Mouse (Mus musculus) neural tube, embryonic 10.5 days (tissue): ENCODE data around the gene Bend3.
"Not testable (repeated sequence)": the region's sequence is repeated elsewhere in the genome, so short reads cannot be mapped to it uniquely, and the experiment has no call there.

Experiments used
- DNase-seq: peaks from one replicate; pipeline ENCODE4 v3.0.0-alpha.2; 2017; ENCODE audit warnings: low spot score; ENCODE audit errors: extremely low spot score

Bend3 gene

DNA sequence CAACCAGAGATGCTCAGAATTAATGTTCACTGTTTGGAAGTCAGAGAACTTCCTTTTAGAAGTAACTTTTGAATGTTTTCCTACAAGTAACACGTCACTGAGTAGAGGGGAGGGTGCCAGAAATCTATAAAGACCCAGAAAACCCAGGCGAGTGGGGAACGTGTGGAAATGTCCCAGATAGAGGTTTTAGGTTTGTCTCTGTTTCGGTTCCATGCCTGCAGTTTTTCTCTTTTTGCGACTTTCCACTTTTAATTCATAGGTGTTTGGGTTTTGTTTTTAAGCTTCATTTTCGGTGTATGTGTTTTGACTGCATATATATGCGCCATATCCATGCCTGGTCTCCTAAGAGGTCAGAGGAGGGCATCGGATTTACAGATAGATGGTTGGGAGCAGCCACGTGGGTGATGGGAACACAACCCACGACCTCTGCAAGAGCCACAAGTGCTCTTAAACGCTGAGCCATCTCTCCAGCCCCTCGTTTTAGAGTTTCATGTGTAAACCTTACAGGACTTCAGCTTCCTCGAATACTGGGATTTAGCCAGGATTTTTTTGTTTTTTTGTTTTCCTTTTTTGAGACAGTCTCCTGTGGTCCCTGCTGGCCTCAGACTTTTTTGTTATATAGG lies 1.7 kb downstream of the Bend3 start:
- DNase-seq: no peak

DNA sequence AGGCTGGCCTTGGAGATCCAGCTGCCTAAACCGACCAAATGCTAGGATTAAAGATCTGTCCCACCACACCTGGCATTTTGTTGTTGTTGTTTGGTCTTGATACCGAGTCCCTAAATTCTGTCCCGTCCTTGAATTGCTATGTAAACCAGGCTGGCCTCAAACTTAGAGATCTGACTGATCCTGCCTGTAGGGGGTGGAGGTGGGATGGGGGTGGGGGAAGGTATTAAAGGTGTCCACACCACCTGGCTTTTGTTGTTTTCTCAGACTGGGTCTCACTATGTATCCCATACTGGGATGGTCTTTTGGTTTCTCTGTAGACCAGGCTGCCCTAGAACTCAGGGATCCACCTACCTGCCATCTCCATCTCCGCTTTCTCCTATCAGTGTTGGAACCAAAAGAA lies 2.5 kb downstream of the Bend3 start:
- DNase-seq: no peak

DNA sequence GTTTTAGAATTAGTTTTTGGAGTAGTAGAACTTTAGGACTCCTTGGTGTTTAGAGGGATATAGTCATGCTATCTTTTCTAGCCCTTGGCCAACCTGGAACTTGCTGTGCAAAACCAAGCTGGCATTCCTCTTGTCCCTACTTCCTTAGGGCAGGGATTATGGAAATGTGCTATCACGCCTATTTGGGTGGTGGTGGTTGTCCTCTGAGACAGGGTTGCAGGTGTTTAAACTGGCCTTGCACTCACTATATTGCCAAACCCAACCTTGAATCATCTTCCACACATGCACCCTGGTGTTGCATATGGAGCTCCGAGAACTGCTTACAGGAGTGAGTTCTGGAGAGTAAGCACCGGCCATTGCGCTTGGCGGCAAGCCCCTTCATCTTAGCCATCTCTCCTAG lies 3.4 kb downstream of the Bend3 start:
- DNase-seq: no peak

DNA sequence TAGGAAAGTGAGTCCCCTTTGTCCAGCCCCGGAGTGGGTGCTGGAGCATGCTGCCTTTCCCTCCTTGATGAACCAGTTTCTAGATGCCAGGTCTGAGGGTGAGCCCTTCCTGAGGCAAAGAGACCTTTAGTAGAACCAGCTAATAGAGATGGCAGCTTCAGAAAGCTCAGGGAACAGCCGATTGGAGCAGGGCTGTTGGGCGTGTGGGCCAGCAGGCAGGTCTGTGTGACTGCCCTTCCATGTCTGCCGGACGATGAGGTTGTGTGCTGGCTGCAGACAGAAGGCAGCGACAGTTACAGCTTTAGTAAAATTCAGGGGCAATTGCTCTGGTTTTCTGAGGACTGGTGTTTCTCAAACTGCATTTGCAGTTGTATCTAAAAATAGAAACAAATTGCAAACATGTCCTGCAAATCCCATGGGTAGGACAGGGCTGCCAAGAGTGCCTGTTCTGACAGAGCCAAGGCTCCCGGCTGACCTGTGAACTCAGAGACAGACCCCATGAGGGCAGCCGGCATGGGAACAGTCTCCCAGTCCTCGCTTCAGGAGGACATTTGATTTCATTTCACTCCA lies 4.9 kb downstream of the Bend3 start:
- no peak for DNase-seq

DNA sequence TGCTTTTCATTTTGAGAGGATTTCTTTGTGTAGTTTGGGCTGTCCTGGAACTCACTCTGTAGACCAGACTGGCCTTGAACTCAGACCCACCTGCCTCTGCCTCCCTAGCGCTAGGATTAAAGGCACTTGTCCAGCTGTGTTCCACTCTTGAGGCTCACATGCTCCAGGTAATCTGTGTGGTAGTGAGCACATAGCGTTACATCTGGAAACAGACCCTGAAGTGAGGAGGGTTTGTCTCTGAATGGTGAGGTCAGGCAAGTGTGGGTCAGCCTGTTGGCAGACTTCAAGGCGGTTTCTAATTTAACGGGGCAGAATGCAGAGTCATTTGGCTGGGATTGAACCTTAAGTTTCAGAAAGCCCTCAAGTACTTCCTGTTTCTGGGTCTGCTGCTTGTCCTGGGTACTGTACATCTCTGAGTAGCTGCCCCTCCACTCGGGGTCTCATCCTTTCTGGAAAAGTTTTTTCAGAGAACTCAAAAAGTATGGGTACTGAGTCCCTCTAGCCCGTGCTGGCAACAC lies 7.2 kb downstream of the Bend3 start:
- no peak for DNase-seq

DNA sequence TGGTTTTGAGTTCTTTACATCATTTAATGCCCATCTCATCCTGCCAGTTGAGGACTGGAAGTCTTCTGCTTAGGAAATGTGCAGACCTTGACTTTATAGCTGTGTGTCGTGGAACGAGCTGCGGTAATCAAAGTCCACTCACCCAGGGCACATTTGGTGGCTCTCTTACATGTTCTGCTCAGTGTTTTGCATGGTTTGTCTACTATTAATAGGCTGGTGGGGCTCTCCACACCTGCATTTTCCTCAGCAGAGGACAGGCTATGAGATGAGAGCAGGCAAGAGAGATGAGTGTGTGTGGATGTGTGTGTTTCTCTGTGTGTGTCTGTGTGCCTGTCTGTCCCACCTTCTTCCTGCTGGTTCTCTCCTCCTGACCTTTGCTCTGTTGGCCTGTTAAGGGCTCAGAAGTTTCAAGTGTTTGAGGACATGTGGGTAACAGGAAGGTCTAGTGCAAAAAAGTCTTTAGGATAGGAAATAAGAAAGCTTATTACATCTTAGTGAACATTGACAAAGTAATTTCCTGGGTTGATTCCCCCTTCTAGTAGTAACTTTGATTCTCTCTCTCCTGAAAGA lies 8.9 kb downstream of the Bend3 start:
- no peak for DNase-seq

DNA sequence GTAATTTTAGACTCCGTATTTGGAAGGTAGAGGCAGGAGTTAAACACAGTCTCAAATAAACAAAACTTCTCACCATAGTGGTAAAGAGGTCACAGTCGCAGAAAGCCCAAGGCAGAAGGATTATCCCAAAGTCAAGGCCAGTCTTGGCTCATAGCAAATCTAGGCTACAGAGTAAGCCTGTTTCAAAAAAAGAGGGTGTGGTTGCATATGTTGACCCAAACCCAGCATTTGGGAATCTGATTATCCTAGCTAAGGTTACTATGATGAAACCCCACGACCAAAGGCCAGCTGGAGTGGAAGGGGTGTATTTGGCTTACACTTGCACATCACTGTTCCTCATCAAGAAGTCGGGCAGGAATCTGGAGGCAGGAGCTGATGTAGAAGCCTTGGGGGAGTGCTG lies 9.6 kb downstream of the Bend3 start:
- no peak for DNase-seq

DNA sequence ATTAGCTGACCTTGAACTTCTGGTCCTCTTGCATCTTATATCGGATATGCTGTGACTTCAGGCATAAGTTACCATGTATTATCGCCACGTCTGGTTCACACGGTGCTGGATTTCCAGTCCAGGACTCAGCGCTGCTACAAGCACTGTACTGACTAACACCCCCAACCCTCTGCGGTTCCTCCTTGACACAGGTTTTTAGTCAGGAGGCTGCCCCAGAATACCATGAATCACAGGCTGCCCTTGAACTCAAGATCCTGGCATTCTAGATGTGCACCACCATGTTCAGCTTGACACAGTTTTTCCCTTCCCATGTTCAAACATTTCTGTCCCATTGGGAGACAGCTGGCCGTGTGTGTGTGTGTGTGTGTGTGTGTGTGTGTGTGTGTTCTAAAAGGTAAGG lies 10.5 kb downstream of the Bend3 start:
- DNase-seq: no peak

DNA sequence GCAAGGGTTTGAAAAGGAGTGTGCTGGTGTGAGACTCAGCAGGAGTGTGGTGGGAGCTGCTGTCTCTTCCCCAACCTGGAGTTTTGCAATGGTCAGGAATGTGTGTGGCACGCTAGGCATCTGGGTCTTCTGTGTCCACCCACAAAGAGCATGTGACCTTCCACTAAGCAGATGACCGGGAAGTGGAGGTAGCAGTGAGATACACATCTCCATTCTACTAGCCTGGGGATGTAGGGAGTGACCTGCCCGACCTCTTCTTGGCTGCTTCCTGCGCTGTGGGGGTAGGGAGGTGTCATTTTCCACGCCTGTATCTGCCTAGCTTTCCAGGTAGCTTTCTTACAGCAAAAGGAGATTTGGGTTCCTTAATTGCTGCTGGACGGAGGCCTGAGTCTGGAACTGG lies 10.9 kb downstream of the Bend3 start:
- DNase-seq: no peak

DNA sequence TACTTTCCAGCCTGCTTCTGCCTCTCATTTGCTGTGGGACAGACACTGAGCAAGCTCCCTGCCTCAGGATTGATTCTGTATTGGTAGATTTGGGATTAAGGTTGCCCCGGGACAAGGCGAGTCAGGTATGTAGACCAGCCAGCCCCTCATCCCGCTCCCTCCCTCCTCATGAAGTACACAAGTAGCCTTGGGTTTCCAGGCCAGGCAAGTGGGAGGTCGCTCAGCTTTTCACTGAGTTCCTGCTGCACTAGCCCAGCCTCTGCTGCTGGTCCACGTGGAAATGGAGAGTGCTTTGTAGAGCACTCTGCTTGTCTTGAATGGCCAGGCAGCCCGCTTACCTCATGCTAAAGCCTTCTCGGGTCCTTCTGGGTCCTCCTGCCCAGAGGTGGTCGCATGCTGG lies 11.4 kb downstream of the Bend3 start:
- DNase-seq: no peak

DNA sequence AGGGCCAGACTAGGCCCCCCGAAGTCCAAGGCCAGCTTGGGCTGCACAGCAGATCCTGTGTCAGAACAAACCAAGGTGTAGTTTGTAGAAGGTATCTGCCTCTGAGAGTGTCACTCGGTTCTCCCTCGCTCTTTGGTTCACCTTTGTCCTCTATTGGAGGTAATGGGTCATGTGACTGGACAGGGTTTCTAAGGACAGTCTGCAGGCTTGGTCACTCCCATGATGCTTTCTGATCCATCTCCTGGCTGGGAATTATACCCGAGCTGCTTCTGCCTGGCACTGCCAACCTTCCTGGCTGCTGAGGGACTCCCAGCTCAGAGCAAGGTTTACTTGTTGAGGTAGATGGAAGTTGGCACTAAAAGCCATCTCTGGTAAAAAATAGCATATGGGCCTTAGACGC lies 12.2 kb downstream of the Bend3 start:
- no peak for DNase-seq

DNA sequence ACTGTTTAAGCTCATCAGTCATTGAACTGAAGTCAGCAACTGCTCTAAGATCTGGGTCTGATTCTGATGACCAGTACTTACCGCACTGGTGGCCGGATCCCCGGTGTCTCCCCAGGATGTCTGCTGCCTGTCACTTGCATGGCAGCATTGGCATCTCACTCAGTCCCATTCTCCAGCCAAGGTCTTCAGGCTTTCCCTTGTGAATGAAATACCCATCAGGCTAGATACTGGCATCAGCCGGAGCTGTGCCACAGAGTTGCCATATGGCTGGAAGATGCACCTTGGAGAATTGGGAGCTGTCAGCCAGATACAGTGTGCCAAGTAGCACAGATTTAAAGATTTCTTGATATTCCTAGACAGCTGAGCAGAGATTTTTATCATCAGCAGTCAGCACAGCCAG lies 24.0 kb downstream of the Bend3 start:
- no peak for DNase-seq

DNA sequence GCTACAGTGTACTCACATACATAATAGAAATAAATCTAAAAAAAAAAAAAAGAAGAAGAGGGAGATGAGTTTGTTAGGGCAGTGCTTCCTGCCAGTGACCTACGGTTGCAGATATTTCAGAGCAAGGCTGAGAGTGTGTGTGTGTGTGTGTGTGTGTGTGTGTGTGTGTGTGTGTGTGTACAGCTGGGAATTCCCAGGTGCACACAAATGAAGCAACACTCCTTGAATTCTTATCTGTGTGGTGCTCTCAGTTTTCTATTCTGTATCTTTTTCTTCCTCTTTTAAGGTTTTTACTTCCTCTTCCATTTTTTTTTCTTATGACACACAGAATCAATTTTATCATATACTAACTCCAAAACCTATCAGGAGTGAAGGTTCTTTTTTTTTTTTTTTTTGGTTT lies 25.7 kb downstream of the Bend3 start:
- no peak for DNase-seq

DNA sequence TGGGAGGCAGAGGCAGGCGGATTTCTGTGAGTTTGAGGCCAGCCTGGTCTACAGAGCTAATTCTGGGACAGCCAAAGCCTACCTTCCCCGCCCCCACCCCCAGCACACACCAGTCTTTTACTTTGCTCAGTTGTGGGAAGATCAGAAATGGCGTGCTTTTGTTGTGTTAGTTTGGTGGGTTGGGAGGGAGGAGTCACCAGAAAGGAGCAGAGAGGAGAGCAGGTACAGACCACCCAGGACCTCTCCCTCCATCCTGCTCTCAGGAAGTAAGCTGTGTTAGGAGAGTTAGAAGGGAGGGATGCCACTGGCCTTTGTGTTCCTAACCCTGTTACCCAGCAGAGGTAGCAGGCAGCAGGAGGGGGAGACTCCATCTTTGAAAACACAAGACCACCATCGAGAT lies 28.4 kb downstream of the Bend3 start:
- DNase-seq: no peak

DNA sequence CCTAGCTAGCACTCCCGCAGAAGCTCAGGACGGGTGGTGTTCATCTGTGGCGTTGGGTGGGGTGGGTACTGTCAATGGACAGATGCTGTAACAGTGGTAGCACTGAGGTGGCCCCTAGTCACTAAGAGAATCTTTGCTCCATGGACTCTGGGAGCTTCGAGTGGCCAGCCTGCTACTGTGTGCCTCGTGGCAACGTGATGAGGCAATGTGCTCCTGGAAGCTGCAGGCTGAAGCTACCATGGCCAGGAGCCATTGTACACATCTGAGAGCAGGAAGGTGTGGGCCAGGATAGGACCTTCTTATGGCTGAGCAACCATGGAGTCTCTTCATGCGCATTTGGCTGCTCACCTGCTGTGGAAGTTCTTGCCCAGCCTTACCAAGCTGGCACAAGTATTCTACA lies 30.6 kb downstream of the Bend3 start:
- DNase-seq: no peak

DNA sequence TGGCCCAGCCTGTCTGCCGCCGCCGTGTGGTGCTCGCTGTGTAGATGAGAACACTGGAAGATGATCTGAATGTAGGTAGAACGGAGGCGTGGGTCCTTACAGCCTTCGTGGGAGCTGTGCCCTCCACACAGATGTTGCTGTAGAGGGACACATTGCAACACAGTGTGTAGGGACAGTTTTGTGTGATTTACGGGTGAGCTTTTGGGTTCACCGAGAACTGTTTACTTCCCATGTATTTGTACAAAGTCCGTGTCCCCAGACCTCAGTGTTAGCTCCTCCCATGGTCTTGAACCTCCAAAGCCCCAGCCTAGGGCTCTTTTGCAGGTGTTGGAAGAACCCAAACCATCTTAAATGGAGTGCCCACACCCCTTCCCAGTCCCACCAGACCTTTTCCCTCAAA lies 34.3 kb downstream of the Bend3 start:
- DNase-seq: no peak

DNA sequence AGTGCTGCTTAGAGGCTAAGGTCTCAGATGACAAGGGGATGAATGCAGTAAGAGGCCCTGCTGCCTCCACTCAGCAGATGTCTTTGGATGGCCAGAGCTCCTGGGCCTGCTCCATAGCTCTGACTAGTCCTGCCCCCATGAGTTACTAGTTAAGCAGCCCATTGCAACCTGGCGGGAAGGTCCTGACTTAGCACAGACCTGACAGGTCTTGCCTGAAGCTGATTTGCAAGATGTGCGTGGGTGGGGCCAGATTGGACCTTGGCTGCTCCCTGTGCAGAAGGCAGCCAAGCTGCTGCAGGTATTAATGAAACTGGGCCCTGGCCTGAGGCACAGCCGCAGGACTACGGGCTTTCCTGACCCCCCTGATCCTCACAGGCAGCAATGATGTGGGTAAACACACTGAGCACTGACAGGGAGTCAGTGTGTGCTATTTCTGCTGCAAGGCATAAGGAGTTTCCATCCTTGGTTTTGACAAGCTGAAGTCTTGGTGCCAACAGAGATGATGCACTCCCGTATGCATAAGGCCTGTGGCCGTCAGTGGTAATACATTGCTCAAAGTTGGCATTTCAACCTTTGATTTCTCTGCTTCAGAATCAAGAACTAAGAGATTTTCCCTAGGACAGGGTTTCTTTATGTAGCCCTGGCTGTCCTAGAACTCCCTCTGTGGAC lies 38.5 kb downstream of the Bend3 start:
- no peak for DNase-seq

DNA sequence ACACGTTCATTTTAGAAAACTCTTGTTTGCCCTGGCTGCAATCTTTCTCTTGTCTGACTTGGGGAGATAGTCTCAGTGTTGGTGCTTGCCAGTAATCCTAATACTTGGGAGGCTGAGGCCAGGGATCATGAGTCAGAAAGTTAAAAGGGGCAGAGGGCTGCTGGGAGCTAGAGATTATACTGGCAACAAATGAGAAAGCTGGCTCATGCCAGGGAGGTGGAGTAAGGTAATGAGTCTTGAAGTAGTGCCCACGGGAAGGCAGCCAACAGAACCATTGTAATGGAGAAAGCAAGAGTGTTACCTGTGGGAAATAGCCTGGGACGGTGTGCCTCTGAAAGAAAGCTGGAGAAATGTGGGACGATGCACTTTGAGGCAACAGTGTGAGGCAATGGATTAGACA lies 39.2 kb downstream of the Bend3 start:
- DNase-seq: no peak

DNA sequence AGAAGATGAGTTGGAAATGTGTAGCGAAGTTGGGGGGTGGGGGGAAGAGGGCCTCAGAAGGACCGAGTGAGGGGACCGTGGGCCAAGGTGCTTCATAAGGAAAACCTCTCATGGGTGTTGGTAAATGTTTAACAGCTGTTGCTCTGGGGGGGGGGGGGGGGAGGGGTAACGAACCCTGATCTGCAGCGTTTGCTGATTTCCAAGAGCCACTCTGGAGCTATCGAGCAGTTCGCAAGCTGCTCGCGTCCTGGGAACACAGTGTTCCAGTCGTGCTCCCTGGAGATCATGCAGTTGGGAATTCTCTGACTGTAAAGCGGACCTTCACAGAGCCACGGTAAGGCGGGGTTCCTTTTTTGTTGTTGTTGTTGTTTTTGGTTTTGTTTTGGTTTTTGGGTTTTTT lies 39.7 kb downstream of the Bend3 start:
- DNase-seq: no peak

DNA sequence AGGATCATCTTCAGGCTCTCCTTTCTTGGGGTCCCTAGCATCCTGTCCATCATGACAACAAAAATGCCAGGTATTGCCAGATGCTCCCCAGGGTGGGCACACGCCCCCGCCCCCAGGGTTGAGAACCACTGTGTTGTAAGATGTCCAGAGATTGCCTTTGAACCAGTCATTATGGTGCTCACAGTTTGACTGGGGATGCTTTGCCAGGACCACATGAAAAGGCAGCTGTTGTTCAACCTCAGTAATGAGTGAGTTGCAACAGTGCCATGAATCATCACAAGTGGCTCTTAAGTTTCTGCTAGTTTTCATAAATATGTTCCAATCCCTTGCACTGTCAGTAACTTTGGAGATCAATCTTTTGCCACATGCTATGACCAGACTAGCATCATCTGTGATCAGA lies 41.3 kb downstream of the Bend3 start:
- no peak for DNase-seq

DNA sequence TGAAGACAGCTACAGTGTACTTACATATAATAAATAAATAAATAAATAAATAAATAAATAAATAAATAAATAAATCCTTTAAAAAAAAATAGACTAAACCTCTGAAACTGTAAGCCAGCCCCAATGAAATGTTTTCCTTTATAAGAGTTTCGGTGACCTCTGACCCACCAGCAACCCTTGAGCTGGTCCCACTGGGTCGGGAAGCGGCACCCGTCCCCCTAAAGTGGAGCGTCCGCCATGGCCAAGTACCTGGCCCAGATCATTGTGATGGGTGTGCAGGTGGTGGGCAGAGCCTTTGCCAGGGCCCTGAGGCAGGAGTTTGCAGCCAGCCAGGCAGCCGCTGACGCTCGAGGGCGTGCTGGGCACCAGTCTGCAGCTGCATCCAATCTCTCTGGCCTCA lies 45.3 kb downstream of the Bend3 start, which contains the start of gene Gm9803:
Gm9803 (plus strand) TSS at position 154 of the 400 bp plus-strand sequence.
- DNase-seq: not testable (repeated sequence)
